Mouse (Mus musculus): ENCODE results near the gene Pik3cb. TPM values are rescaled to one million over a fixed set of nuclear protein-coding genes. Genes with fewer than 3 reads are reported as not detected.
A peak's percentile ranks its signal among the peaks of the same experiment; 100 is the strongest.

Gene Pik3cb
- total RNA-seq, 1 experiment from 2014 or later, result 7.9 TPM

- no peak for ATAC-seq (ENCODE audit: extremely low read depth, insufficient number of reproducible peaks, low FRiP score, poor library complexity, severe bottlenecking)
Observed at GRCm38 (mm10) chr9:99152699-99153490, 12.5 kb upstream of the Pik3cb start.

GRCm38 (mm10) chr9:99146855-99147735 lies 6.7 kb upstream of the Pik3cb start:
- no peak for ATAC-seq (ENCODE audit: extremely low read depth, insufficient number of reproducible peaks, low FRiP score, poor library complexity, severe bottlenecking)

GRCm38 (mm10) chr9:99145756-99146155 lies 5.3 kb upstream of the Pik3cb start:
- ATAC-seq (ENCODE audit: extremely low read depth, insufficient number of reproducible peaks, low FRiP score, poor library complexity, severe bottlenecking), result no peak

GRCm38 (mm10) chr9:99144416-99144989 lies 4.1 kb upstream of the Pik3cb start:
- no peak for ATAC-seq (ENCODE audit: extremely low read depth, insufficient number of reproducible peaks, low FRiP score, poor library complexity, severe bottlenecking)

- ATAC-seq (ENCODE audit: extremely low read depth, insufficient number of reproducible peaks, low FRiP score, poor library complexity, severe bottlenecking), result no peak
Observed at GRCm38 (mm10) chr9:99141618-99142017, 1.2 kb upstream of the Pik3cb start.

- no peak for ATAC-seq (ENCODE audit: extremely low read depth, insufficient number of reproducible peaks, low FRiP score, poor library complexity, severe bottlenecking)
Observed at GRCm38 (mm10) chr9:99141171-99141570, 750 bp upstream of the Pik3cb start.

GRCm38 (mm10) chr9:99139194-99140023 lies 1.0 kb downstream of the Pik3cb start:
- ATAC-seq (ENCODE audit: extremely low read depth, insufficient number of reproducible peaks, low FRiP score, poor library complexity, severe bottlenecking), result no peak

GRCm38 (mm10) chr9:99137301-99137700 lies 3.1 kb downstream of the Pik3cb start:
- no peak for ATAC-seq (ENCODE audit: extremely low read depth, insufficient number of reproducible peaks, low FRiP score, poor library complexity, severe bottlenecking)

GRCm38 (mm10) chr9:99131951-99132470 lies 8.4 kb downstream of the Pik3cb start:
- ATAC-seq (ENCODE audit: extremely low read depth, insufficient number of reproducible peaks, low FRiP score, poor library complexity, severe bottlenecking), result no peak

GRCm38 (mm10) chr9:99131119-99131518 lies 9.3 kb downstream of the Pik3cb start:
- no peak for ATAC-seq (ENCODE audit: extremely low read depth, insufficient number of reproducible peaks, low FRiP score, poor library complexity, severe bottlenecking)

- ATAC-seq (ENCODE audit: extremely low read depth, insufficient number of reproducible peaks, low FRiP score, poor library complexity, severe bottlenecking), result no peak
Observed at GRCm38 (mm10) chr9:99127578-99127977, 12.8 kb downstream of the Pik3cb start.

- ATAC-seq (ENCODE audit: extremely low read depth, insufficient number of reproducible peaks, low FRiP score, poor library complexity, severe bottlenecking), result no peak
Observed at GRCm38 (mm10) chr9:99122749-99123148, 17.7 kb downstream of the Pik3cb start.

GRCm38 (mm10) chr9:99112409-99112808 lies 28.0 kb downstream of the Pik3cb start:
- no peak for ATAC-seq (ENCODE audit: extremely low read depth, insufficient number of reproducible peaks, low FRiP score, poor library complexity, severe bottlenecking)

- no peak for ATAC-seq (ENCODE audit: extremely low read depth, insufficient number of reproducible peaks, low FRiP score, poor library complexity, severe bottlenecking)
Observed at GRCm38 (mm10) chr9:99111085-99111484, 29.3 kb downstream of the Pik3cb start.

- no peak for ATAC-seq (ENCODE audit: extremely low read depth, insufficient number of reproducible peaks, low FRiP score, poor library complexity, severe bottlenecking)
Observed at GRCm38 (mm10) chr9:99110213-99110612, 30.2 kb downstream of the Pik3cb start.

- peak; percentile 67; the same call in 1 of the 2 replicates for ATAC-seq (ENCODE audit: extremely low read depth, insufficient number of reproducible peaks, low FRiP score, poor library complexity, severe bottlenecking)
Observed at GRCm38 (mm10) chr9:99109585-99109984, 30.8 kb downstream of the Pik3cb start.

- no peak for ATAC-seq (ENCODE audit: extremely low read depth, insufficient number of reproducible peaks, low FRiP score, poor library complexity, severe bottlenecking)
Observed at GRCm38 (mm10) chr9:99104449-99104848, 36.0 kb downstream of the Pik3cb start.

- ATAC-seq (ENCODE audit: extremely low read depth, insufficient number of reproducible peaks, low FRiP score, poor library complexity, severe bottlenecking), result no peak
Observed at GRCm38 (mm10) chr9:99103865-99104264, 36.6 kb downstream of the Pik3cb start.

Data from neutrophil, adult 5-6 weeks (primary cell).